Mouse (Mus musculus) cerebellum, adult 11 months (tissue): ENCODE results near the gene Lpin2.

Experiments
- DNase-seq: peaks from one replicate; pipeline ENCODE4 v3.0.0; 2022

Lpin2 gene

GRCm38 (mm10) chr17:71182211-71182721, at the start of gene Lpin2:
Gene Lpin2 (plus strand): TSS chr17:71182560.
- no peak for DNase-seq

DNA sequence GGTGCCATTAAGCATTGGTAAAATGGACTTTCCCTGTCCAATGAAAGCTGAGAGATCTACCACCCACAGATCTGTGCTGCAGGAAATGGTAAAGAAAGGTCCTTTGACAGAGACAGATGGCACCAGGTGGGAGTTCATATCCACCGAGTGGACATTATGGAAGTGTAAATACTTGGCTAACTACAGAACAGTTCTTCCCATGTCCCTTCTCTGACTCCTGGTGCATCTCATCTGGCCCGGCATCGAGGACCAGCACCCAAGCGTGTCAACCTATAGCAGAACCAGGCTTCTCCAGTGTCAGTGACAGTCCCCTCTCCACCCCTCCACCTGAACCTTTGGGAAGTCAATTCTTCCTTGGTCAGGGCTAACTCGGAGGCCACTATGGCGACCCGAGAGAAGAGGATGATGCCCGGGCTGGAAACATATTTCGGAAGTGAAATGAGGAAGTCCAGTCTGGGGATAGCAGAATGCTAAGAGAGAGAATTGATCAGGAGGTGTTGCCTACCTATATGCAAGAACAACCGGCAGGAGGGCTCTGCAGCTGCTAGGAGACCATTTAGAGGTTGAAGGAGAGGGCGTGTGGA, 49.4 kb upstream of the Lpin2 start:
- no peak for DNase-seq

DNA sequence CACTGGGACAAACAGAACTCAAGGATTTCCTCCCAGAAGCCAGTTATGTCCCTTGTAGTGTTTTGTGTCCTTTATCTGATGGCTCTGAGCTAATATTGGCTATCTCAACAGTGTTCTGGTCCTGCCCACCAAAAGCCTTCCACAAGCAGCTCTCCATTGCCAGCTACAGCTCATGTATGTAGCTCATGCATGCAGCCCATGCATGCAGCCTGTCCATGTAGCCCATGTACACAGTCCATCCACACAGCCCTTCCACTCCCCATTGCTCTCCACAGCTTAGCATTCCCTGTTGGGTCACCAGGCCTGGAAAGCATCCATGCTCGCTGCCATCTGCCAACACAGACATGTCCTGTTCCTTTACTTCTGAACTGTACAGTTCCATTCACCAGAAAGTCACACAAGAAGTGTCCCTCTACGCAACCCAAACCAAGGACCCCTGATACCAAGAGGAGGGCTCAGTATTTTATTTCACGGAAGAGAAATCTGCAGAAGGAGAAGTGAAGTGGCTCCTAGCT, 47.9 kb upstream of the Lpin2 start:
- no peak for DNase-seq

- no peak for DNase-seq
These were observed 47.3 kb upstream of the Lpin2 start for GRCm38 (mm10) chr17:71135108-71135507.

- no peak for DNase-seq
These were observed 46.5 kb upstream of the Lpin2 start for GRCm38 (mm10) chr17:71135866-71136265.

- DNase-seq: no peak
These were observed 45.7 kb upstream of the Lpin2 start for GRCm38 (mm10) chr17:71136384-71137333.

DNA sequence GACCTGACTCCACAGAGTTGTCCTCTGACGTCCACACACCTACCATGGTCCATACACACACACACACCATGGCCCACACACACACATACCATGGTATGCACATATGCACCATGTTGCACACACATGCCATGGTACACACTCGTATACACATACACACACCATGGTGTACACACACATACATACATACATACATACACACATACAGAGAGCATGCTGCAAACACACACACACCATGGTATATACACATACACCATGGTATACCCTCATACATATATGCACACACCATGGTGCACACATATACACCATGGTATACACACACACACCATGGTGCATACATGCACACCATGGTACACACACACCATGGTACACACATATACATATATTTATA, 45.0 kb upstream of the Lpin2 start:
- no peak for DNase-seq

DNA sequence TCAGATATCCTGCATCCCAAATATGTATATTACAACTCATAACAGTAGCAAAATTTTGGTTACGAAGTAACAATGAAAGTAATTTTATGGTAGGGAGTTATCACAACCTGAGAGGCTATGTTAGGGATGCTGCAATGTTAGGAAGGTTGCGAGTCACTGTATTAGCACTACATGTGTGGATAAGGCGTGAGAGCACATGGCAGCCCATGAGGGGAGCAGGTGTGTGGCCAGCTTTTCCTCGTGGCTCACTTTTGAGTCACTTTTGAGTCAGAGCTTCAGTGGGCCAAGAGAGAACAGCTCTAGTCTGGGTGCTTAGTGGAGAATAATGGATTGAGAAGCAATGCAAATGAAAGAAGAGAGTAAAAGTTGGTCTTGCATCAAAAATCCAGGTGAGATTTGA, 40.3 kb upstream of the Lpin2 start:
- DNase-seq: no peak

DNA sequence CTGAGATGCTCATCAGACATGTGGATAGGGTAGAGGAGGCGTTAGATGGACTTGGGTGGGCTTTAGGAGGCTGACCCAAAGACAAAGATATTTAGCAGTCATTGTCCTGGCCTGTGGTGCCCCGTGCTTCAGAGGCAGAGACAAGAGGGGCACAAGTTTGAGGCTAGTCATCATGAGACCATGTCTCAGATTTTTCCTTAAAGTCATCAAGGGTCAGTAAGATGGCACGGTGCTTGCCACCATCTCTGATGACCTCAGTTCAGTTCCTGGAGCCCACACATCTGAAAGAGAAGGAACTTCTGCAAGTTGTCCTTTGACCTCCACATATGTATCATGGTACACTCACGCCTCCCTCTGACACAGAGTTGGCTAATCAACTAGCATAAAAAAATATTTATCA, 39.2 kb upstream of the Lpin2 start:
- DNase-seq: no peak

DNA sequence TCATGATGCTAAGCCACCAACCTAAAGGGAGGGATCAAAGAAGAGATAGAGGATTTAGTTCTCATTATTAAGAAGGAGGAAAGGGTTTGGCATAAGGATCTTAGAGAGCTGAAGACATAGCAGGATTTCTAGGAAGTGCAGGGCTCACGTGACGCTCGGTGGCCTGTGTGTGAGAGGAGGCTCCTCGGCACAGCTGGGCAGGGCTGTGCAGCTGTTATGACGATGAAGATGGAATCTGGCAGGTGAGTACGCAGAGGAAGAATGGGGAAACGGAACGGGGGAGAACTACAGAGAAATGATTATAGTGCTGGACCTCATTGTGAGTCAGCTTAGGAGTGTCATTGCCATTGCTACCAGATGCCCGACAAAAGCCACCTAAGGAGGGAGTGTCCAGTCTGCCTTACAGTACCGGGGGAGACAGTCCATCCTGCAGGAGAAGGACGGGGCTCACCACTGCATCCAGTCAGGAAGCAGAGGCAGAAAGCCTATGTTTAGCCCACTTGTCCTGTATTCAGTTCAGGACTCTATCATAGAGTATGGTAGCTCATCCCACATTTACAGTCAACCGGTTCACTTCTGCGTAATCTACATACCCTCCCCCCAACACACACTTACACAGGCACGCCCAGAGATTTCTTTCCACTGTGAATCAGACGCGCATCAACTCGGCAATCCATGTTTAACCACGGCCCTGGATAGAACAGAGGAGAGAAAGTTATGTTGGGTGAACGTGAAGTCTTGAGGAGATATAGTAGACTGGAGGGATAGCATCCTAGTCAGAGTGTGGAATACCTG, 37.8 kb upstream of the Lpin2 start:
- no peak for DNase-seq

- DNase-seq: no peak
These were observed 37.0 kb upstream of the Lpin2 start for GRCm38 (mm10) chr17:71145248-71145961.

DNA sequence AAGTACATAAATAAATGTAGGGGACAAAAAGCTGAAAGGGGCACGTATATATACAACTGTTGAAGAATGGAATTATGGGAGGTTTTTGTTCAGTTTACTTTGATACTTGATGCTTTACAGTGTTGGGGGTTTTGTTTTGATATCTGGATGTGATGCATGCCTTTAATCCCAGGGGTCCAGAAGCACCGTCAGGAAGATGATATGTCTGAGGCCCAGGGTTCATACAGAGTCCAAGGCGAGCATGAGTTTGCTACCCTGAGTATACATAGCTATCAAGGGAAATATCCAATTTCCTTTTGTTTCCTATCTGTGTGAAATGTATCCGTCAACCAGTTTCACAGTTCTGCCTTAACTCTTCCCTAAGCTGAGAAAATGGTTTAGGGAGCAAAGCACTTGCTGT, 29.0 kb upstream of the Lpin2 start:
- DNase-seq: no peak

DNA sequence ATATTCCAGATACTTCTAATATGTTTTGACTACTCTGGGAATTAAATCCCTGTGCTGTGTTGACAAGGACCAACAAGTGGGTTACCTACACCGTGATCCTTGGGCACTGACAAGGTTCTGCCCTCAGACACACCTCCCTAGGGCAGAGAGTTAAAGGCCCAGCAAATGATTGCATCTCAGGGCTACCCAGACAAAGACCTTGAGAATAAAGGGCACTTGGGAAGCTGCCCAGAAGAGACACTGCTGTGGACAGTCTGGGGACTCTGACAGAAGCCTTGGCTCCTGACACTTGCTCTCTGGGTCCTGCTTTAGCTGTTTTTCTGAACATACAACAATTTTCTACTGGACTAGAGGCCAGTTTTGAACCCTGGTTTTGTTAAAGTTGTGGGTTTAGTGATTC, 27.1 kb upstream of the Lpin2 start:
- no peak for DNase-seq

- no peak for DNase-seq
These were observed 23.2 kb upstream of the Lpin2 start for GRCm38 (mm10) chr17:71159152-71159567.

GRCm38 (mm10) chr17:71159720-71160119, 22.6 kb upstream of the Lpin2 start:
- no peak for DNase-seq

- DNase-seq: no peak
These were observed 21.9 kb upstream of the Lpin2 start for GRCm38 (mm10) chr17:71160244-71160995.

- DNase-seq: no peak
These were observed 17.4 kb upstream of the Lpin2 start for GRCm38 (mm10) chr17:71164991-71165390.

- DNase-seq: no peak
These were observed 14.1 kb upstream of the Lpin2 start for GRCm38 (mm10) chr17:71168205-71168815.

DNA sequence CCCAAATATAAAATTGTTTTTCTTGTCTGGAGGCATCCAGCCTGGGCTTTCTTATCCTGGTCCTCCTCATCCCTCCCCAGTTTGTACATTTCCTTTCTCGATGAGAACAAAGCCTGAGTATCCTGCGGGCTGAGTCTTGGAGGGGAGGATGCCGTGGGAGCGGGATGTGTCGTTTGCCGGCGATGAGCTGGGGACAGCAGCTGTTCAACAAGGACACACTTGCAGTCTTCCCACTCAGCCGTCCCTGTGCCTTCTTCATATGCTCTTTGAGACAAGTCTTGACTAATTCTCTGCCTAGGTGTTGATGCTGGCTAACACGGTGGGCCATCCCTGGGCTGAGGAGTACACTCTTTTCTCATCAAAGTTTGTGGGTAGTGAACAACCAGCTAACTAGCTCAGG, 13.5 kb upstream of the Lpin2 start:
- DNase-seq: no peak

DNA sequence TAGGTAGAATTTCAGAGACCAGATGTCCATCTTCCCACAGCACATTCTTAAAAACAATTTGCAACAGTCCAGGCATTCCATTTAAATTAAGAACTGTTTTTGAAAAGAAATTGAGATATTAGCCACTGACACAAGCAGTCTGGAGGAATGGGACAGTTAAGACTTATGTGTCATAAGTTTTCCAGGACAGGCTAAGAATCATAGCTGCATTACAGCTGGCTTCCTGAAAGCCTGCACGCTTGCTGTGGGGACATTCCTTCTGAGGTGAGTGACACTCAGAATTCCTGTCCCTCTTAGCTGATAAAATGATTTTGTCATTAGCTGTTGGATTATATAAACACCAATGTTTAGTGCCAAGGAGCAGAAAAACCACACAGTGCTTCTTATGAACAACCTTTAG, 12.7 kb upstream of the Lpin2 start:
- DNase-seq: no peak

GRCm38 (mm10) chr17:71171161-71171560, 11.2 kb upstream of the Lpin2 start:
- no peak for DNase-seq
